Mouse (Mus musculus) lung, embryonic 16.5 days (tissue): ENCODE measurements around the gene Trim6. TPM values are rescaled to one million over a fixed set of nuclear protein-coding genes. Genes with fewer than 3 reads are reported as not detected.

ENCODE experiments used
- ATAC-seq: fragments of 200-750 bp; cut with Nextera tagmentation; 2 replicates; pipeline ENCODE4 v1.8.0; 2017; ENCODE audit warnings: low read depth, mild to moderate bottlenecking, moderate library complexity
- H3K27ac ChIP-seq: fragments of 300-500 bp; sonication (generic); 2 replicates; pipeline ENCODE4 v1.5.1; 2014; ENCODE audit warnings: mild to moderate bottlenecking, control low read depth, low read length
- H3K27me3 ChIP-seq: fragments of 300-500 bp; sonication (generic); 2 replicates; pipeline ENCODE4 v1.6.1; 2014; ENCODE audit warnings: low read depth, low read length, mixed read lengths; ENCODE audit not compliant: control insufficient read depth, insufficient read depth
- H3K36me3 ChIP-seq: fragments of 300-500 bp; sonication (generic); 2 replicates; pipeline ENCODE4 v1.6.1; 2014; ENCODE audit warnings: low read length; ENCODE audit not compliant: control insufficient read depth, insufficient read depth
- H3K4me1 ChIP-seq: fragments of 300-500 bp; sonication (generic); replicated peaks from 2 replicates; pipeline ENCODE4 v1.6.1; 2014; ENCODE audit warnings: low read length, mixed read lengths; ENCODE audit not compliant: control insufficient read depth, insufficient read depth
- H3K4me2 ChIP-seq: fragments of 300-500 bp; sonication (generic); 2 replicates; pipeline ENCODE4 v1.6.1; 2014; ENCODE audit warnings: low read depth, low read length, control low read depth
- H3K4me3 ChIP-seq: fragments of 300-500 bp; sonication (generic); 2 replicates; pipeline ENCODE4 v1.5.1; 2014; ENCODE audit warnings: mild to moderate bottlenecking, low read length, control low read depth
- H3K9ac ChIP-seq: fragments of 300-500 bp; sonication (generic); 2 replicates; pipeline ENCODE4 v1.6.1; 2014; ENCODE audit warnings: low read length, control low read depth
- H3K9me3 ChIP-seq: fragments of 300-500 bp; sonication (generic); 2 replicates; pipeline ENCODE4 v1.6.1; 2016; ENCODE audit warnings: low read length; ENCODE audit not compliant: control insufficient read depth
- WGBS: fragments of 180-500 bp; shearing (Covaris S2); extraction: QIAGEN DNeasy Blood & Tissue Kit; methylation state at CpG from one replicate; pipeline ENCODE4 v1.1.7; 2014; 5-methylcytosine and 5-hydroxymethylcytosine counted together
- polyA plus RNA-seq: library from polyadenylated mRNA; unstranded; fragments of >200 nt; fragmentation: Nextera tagmentation; extraction: Ambion mirVana; gene quantifications from 2 replicates; pipeline ENCODE4 v1.2.1, GENCODE M21; 2015

The Trim6 gene
- polyA plus RNA-seq, result 0.74 and 1.4 TPM in 2 replicates

DNA sequence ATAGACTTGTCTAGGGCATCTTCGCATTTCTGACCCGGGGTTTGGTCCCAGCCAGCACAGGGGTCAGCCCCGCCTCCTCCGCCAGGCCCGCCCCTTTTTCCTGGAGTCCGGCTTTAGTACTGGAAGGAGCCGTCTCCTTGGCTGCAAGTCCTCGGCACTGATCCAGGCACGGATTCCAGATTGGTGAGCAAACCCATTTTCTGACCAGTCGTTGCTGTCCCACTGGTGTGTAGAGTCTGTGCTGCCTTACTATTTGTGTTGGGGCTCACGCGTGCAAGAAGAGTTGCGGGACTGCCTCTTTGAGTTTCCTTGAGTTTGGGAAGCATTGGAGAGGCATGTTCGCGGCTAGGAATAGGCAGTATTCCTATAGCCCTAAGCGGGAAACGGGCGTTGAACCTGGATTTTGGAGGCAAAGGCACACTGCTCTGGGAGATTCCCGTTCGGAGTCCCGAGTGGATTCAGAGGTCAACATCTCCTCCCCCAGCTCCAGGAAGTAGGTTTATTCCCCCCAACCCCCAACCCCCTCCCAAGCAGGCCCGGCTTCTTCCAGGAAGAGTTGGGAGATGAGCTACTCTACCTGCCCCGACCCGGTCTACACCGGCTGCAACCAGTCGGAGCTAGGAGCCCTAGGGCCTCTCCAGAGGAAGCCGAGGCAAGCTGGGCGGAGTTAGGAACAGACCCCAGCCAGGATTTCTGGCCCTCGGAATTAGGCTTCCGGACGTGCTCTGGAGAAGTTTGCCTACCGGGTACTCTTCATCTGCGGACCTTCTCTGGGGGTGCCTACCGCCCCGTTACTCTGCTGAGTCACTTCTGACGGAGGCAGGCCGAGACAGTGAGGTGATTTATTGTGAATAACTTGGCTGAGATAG is at the start of gene Trim6:
Trim6 (plus strand) TSS at position 93 of the 869 bp plus-strand sequence.
- peaks cover 6% of the 10 kb centered on the region for H3K4me1 ChIP-seq
- no peak within 1 kb of the TSS; the same call in 1 of the 2 replicates for H3K27ac ChIP-seq
- no peaks in the 10 kb centered on the region for H3K27me3 ChIP-seq
- ATAC-seq, result peak; percentile 88
- H3K9ac ChIP-seq, result peak within 1 kb of the TSS; percentile 57
- peak within 1 kb of the TSS; percentile 48 for H3K4me3 ChIP-seq
- H3K4me2 ChIP-seq, result peak within 1 kb of the TSS; percentile 68
- H3K36me3 ChIP-seq, result no peaks in the 10 kb centered on the region
- no peaks in the 10 kb centered on the region for H3K9me3 ChIP-seq
- 2% methylated on average over 37 of the region's 37 CpGs for WGBS

- Histone ChIP-seq H3K4me3 (no peak overlapping the region), H3K36me3 (no peaks in the 10 kb centered on the region), H3K9me3 (no peaks in the 10 kb centered on the region), H3K9ac (no peak overlapping the region), H3K27me3 (no peaks in the 10 kb centered on the region), H3K4me2 (no peak overlapping the region), H3K4me1 (no peaks in the 10 kb centered on the region), H3K27ac (no peak overlapping the region)
- 54% methylated on average over 6 of the region's 6 CpGs for WGBS
- ATAC-seq, result peak; percentile 61; the same call in 1 of the 2 replicates
Observed at GRCm38 (mm10) chr7:104169634-104170204, 48.9 kb upstream of the Trim6 start.

GRCm38 (mm10) chr7:104175085-104175484 is 43.5 kb upstream of the Trim6 start:
- Histone ChIP-seq H3K4me2 (no peak overlapping the region), H3K9me3 (no peaks in the 10 kb centered on the region), H3K4me3 (no peak overlapping the region), H3K36me3 (no peaks in the 10 kb centered on the region), H3K27ac (no peak overlapping the region), H3K4me1 (no peaks in the 10 kb centered on the region), H3K9ac (no peak overlapping the region), H3K27me3 (no peaks in the 10 kb centered on the region)
- ATAC-seq, result no peak
- 74% methylated on average over 1 of the region's 1 CpGs for WGBS

DNA sequence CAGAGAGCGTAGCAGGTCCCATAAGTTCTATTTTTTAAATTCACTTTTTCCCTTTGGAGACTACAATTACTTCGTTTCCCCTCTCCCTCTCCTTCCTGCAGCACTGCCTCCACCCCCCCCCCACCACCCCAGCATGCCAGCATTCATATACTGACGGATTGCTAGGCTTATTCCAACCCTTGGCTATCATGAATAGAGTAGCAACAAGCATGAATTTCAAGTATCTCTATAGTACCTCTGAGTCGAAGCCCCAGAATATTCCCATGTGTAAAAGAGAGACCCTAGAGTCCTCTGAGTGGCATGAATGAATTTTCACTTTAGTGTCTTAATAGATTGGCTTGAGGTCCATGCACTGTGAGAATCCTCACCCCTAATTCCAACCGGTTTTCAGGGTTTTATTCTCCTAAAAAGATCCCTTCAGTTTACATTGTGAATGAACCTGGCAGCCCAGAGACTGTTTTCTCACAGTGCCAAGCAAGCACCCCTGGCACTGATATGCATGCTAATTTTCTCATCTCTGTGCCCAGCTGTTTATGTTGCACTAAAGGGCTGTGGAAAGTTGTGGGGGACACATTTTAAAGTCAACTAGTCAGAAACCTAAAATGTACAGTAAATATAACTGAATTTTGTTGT is 40.1 kb upstream of the Trim6 start:
- Histone ChIP-seq H3K9ac (no peak overlapping the region), H3K4me1 (no peaks in the 10 kb centered on the region), H3K27ac (no peak overlapping the region), H3K36me3 (no peaks in the 10 kb centered on the region), H3K9me3 (no peaks in the 10 kb centered on the region), H3K27me3 (no peaks in the 10 kb centered on the region), H3K4me3 (no peak overlapping the region), H3K4me2 (no peak overlapping the region)
- ATAC-seq, result no peak
- 70% methylated on average over 5 of the region's 5 CpGs for WGBS

DNA sequence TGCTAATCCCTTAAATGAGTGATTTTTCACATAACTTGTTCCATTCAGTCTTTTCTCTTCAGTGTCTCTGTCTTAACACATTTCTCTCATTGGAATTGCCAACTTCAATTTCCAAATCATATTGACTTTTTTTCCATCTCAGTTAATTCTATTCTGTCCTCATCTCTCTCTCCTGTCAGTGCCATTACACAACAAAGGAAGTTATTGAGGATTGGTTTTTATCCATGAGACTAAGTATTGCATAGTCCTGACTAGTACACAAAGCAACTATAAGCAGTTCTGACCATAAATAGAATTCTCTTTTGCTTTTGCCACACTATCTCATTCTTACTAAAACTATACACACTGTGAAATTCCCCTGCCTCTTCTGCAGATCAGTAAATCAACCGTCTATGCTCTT is 39.5 kb upstream of the Trim6 start:
- Histone ChIP-seq H3K4me1 (no peaks in the 10 kb centered on the region), H3K4me2 (no peak overlapping the region), H3K4me3 (no peak overlapping the region), H3K27me3 (no peaks in the 10 kb centered on the region), H3K9ac (no peak overlapping the region), H3K27ac (no peak overlapping the region), H3K9me3 (no peaks in the 10 kb centered on the region), H3K36me3 (no peaks in the 10 kb centered on the region)
- ATAC-seq, result no peak
- 81% methylated on average over 1 of the region's 1 CpGs for WGBS

- Histone ChIP-seq H3K4me3 (no peak within 1 kb of the TSS), H3K36me3 (no peaks in the 10 kb centered on the region), H3K27me3 (no peaks in the 10 kb centered on the region), H3K9ac (no peak within 1 kb of the TSS), H3K4me2 (no peak within 1 kb of the TSS), H3K27ac (no peak within 1 kb of the TSS), H3K9me3 (no peaks in the 10 kb centered on the region), H3K4me1 (no peaks in the 10 kb centered on the region)
- ATAC-seq, result no peak
- WGBS, result 79% methylated on average over 2 of the region's 2 CpGs
Observed at GRCm38 (mm10) chr7:104183292-104183691, 35.3 kb upstream of the Trim6 start, which contains the start of gene Olfr648. Olfr648 (minus strand) TSS chr7:104183392.

GRCm38 (mm10) chr7:104191275-104191674 is 27.3 kb upstream of the Trim6 start:
- H3K27me3 ChIP-seq, result no peaks in the 10 kb centered on the region
- no peak overlapping the region for H3K4me3 ChIP-seq
- no peaks in the 10 kb centered on the region for H3K36me3 ChIP-seq
- no peaks in the 10 kb centered on the region for H3K9me3 ChIP-seq
- no peaks in the 10 kb centered on the region for H3K4me1 ChIP-seq
- no peak overlapping the region for H3K27ac ChIP-seq
- no peak overlapping the region for H3K9ac ChIP-seq
- H3K4me2 ChIP-seq, result no peak overlapping the region
- 48% methylated on average over 9 of the region's 9 CpGs for WGBS
- no peak for ATAC-seq

DNA sequence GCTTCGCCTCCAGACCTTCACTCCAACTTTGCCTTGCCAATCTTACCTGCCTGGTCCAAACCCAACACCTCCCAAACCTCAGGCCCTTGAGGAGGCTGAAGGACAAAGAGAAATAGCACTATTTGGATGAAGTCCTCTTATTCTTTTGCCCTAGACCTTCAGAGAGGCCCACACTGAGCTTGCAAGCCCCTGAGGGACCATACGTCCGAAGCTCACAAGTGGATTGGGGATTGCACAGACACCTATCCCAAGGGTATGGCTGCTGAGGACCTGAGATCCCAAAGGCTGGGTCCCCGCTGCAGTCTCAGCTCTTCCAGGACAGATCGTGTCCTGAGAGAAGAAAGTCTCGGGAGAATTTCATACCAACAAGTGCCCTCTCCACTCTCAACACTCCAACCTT is 22.7 kb upstream of the Trim6 start, which contains the start of gene Olfr649:
Olfr649 (minus strand) TSS at position 101 of the 400 bp plus-strand sequence.
- H3K9me3 ChIP-seq, result no peaks in the 10 kb centered on the region

GRCm38 (mm10) chr7:104199822-104200221 is 18.8 kb upstream of the Trim6 start:
- ATAC-seq, result peak; percentile 70
- Histone ChIP-seq H3K27ac (no peak overlapping the region), H3K4me2 (no peak overlapping the region), H3K9me3 (no peaks in the 10 kb centered on the region), H3K36me3 (no peaks in the 10 kb centered on the region), H3K9ac (no peak overlapping the region), H3K4me3 (no peak overlapping the region), H3K4me1 (no peaks in the 10 kb centered on the region), H3K27me3 (no peaks in the 10 kb centered on the region)
- WGBS, result 5% methylated on average over 5 of the region's 5 CpGs

More for the DNA sequence above, 22.7 kb upstream of the Trim6 start, which contains the start of gene Olfr649:
- Histone ChIP-seq H3K4me2 (no peak within 1 kb of the TSS), H3K27ac (no peak within 1 kb of the TSS), H3K27me3 (no peaks in the 10 kb centered on the region), H3K4me1 (no peaks in the 10 kb centered on the region), H3K4me3 (no peak within 1 kb of the TSS), H3K36me3 (no peaks in the 10 kb centered on the region), H3K9ac (no peak within 1 kb of the TSS)
- 77% methylated on average over 6 of the region's 6 CpGs for WGBS
- ATAC-seq, result no peak
